16 mouse cellular contexts compared by ENCODE assay signal in the genomic region with DNA sequence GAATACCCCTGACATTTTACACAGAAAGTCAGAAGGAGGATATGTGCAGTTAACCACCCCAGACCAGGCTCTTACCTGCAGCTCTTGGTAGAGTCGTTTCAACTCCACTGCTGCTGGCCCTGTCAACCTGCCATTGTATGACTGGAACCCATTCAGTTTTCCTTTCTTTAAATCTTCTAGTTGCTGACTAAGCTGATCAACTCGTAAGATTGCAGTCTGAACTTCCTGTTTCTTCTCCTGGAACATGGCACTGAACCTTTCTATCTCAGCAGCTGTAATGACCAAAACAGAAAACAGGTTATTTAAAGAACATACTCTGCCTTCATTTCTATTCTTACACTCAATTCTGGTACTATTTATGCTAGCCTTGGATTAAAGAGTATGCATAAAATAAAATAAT.
"Had no signal": no experiment of that assay in that cellular context is flagged by ENCODE, and none has a peak within 500 bp of the region (broad histone marks: within the 10 kb centered on the region; RNA-seq: fewer than 3 reads in every experiment).

No protein-coding gene starts in this region.

- H3K36me3 ChIP-seq: midbrain, embryonic 12.5 days had no signal

- DNase-seq: kidney, adult 9 months; kidney, postnatal 36 days; liver, embryonic 13.5 days; liver, postnatal 0 days; lung, postnatal 14 days; right cerebral cortex, adult 18-20 months; right cerebral cortex, postnatal 25 days; thymus, postnatal 25 days had no signal

- H3K9me3 ChIP-seq: limb, embryonic 15.5 days; liver, embryonic 13.5 days; lung, embryonic 15.5 days; midbrain, embryonic 12.5 days; neural tube, embryonic 13.5 days had no signal

- H3K4me2 ChIP-seq: limb, embryonic 15.5 days; liver, embryonic 13.5 days; lung, embryonic 15.5 days; midbrain, embryonic 12.5 days; neural tube, embryonic 13.5 days had no signal

- H3K27ac ChIP-seq: kidney, postnatal 0 days; limb, embryonic 15.5 days; liver, embryonic 13.5 days; lung, embryonic 15.5 days; midbrain, embryonic 12.5 days; neural tube, embryonic 13.5 days; stomach, postnatal 0 days had no signal

- ATAC-seq: intestine, postnatal 0 days; midbrain, embryonic 16.5 days had no signal

- H3K4me1 ChIP-seq: limb, embryonic 15.5 days; lung, embryonic 15.5 days; midbrain, embryonic 12.5 days; neural tube, embryonic 13.5 days had no signal

- H3K27me3 ChIP-seq: limb, embryonic 15.5 days; liver, embryonic 13.5 days; lung, embryonic 15.5 days; midbrain, embryonic 12.5 days; neural tube, embryonic 13.5 days had no signal

- H3K9ac ChIP-seq: limb, embryonic 15.5 days; liver, embryonic 13.5 days; liver, postnatal 0 days; lung, embryonic 15.5 days; midbrain, embryonic 12.5 days; neural tube, embryonic 13.5 days had no signal

- H3K4me3 ChIP-seq: limb, embryonic 15.5 days; liver, embryonic 13.5 days; lung, embryonic 15.5 days; midbrain, embryonic 12.5 days; neural tube, embryonic 13.5 days had no signal
